Mouse (Mus musculus): ENCODE measurements around the gene G2e3. TPM values are rescaled to one million over a fixed set of nuclear protein-coding genes. Genes with fewer than 3 reads are reported as not detected.

G2e3 gene
- polyA plus RNA-seq, 2 experiments, result 7.9 to 14.9 TPM

DNA sequence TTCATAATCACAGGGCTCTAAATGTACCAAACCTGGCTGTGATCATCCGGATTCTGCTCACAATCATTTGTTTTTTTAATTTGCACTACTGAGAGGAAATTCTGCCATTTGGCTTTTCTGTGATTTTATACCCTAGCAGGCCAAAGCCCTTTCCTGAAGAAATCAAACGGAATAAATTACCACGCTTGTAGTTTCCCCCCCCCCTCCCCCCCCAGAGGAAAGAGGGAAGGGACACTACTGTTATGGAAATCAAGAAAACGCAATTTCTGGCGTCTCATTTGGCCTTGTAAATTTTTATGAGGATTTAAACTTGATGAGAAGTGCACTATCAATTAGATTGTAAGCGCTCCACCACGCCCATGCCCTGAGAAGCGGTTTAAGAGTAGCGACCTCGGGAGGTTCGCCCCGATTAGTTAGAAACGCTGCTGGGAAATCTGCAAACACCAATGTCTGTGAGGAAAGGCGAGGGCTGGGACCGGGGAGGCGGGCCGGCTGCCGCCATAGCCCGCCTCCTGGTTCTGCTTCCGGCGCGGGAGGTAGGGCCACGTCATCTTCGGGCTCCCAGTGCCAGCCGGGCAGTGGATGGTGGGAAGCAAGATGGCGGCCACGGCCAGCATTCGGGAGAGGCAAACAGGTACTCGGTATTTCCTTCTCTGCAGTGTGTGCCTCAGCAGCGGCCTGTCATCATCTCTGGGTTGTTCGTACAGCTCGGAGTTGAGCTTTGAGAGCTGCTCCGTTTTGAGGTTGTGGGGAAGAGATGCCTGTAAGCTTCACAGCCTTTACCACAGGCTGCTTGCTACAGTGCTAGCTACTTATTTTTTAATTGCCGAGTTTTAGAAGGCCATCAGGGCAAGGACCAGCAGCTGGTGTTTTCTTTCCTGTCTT is 29.4 kb downstream of the G2e3 start, which contains the start of gene Scfd1:
Scfd1 (plus strand) TSS at position 508 of the 885 bp plus-strand sequence.
- Histone ChIP-seq H3K27me3 (ENCODE audit: control insufficient read depth, insufficient read depth, low read length) (no peaks in the 10 kb centered on the region), H3K36me3 (replicated peaks; ENCODE audit: control insufficient read depth, insufficient read depth, low read depth) (peaks cover 15% of the 10 kb centered on the region)
- WGBS (ENCODE audit: insufficient replicate concordance), result under 1% methylated on average over 34 of the region's 34 CpGs

DNA sequence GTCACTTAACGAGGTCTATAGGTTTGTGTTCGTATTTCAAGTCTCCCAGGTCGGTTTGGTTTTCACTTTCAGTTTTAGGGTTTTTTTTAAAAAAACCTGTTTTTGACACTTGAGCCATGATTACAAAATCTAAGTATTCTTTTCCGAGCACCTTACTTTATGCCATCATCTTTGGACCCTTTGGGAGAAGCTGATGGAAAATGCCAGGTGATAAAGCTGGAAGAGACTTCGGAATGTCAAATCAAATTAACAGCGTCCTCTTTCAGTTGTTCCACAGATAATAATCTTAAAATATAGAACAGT is 30.0 kb downstream of the G2e3 start:
- H3K27me3 ChIP-seq (ENCODE audit: control insufficient read depth, insufficient read depth, low read length), result no peaks in the 10 kb centered on the region
- peak overlapping the region; percentile 78 for H3K4me2 ChIP-seq (ENCODE audit: low read depth)
- peaks cover 10% of the 10 kb centered on the region for H3K36me3 ChIP-seq (replicated peaks; ENCODE audit: control insufficient read depth, insufficient read depth, low read depth)
- DNase-seq (ENCODE audit: low read depth in 3 of 3, low spot score in 3 of 3) (no peak), ATAC-seq (ENCODE audit: insufficient read depth) (no peak)
- H3K27ac ChIP-seq, result peak overlapping the region; percentile 83
- TF ChIP-seq EP300 (IDR thresholded peaks at IDR 0.05; ENCODE audit: low read depth) (no peak), CTCF (IDR thresholded peaks at IDR 0.05; ENCODE audit: low read depth) (no peak)
- peaks cover 0 to 3% of the 10 kb centered on the region in 2 experiments; a peak in 1 of 4 replicates for H3K4me1 ChIP-seq (replicated peaks; ENCODE audit: control insufficient read depth in 2 of 2, insufficient read depth in 2 of 2, low read length in 1 of 2)
- WGBS (ENCODE audit: insufficient replicate concordance), result 12% methylated on average over 6 of the region's 6 CpGs
- no peaks in the 10 kb centered on the region for H3K9me3 ChIP-seq (ENCODE audit: control insufficient read depth, low read length)
- H3K9ac ChIP-seq (replicated peaks), result peak overlapping the region; percentile 96
- H3K4me3 ChIP-seq (ENCODE audit: insufficient read depth in 1 of 2, low read depth in 2 of 2, low read length in 2 of 2), result peak overlapping the region; percentile 93 to 100

More for the DNA sequence above, 29.4 kb downstream of the G2e3 start, which contains the start of gene Scfd1:
- no peaks in the 10 kb centered on the region for H3K9me3 ChIP-seq (ENCODE audit: control insufficient read depth, low read length)
- H3K27ac ChIP-seq, result peak within 1 kb of the TSS; percentile 83
- peaks cover 0 to 3% of the 10 kb centered on the region in 2 experiments; a peak in 1 of 4 replicates for H3K4me1 ChIP-seq (replicated peaks; ENCODE audit: control insufficient read depth in 2 of 2, insufficient read depth in 2 of 2, low read length in 1 of 2)
- peak within 1 kb of the TSS; percentile 96 for H3K9ac ChIP-seq (replicated peaks)
- peak; percentile 88 to 93 (median 91) for DNase-seq (ENCODE audit: low read depth in 3 of 3, low spot score in 3 of 3)
- peak within 1 kb of the TSS; percentile 78 for H3K4me2 ChIP-seq (ENCODE audit: low read depth)
- TF ChIP-seq EP300 (IDR thresholded peaks at IDR 0.05; ENCODE audit: low read depth) (no peak), CTCF (IDR thresholded peaks at IDR 0.05; ENCODE audit: low read depth) (no peak)
- H3K4me3 ChIP-seq (ENCODE audit: insufficient read depth in 1 of 2, low read depth in 2 of 2, low read length in 2 of 2), result peak within 1 kb of the TSS; percentile 93 to 100
- peak; percentile 100 for ATAC-seq (ENCODE audit: insufficient read depth)

DNA sequence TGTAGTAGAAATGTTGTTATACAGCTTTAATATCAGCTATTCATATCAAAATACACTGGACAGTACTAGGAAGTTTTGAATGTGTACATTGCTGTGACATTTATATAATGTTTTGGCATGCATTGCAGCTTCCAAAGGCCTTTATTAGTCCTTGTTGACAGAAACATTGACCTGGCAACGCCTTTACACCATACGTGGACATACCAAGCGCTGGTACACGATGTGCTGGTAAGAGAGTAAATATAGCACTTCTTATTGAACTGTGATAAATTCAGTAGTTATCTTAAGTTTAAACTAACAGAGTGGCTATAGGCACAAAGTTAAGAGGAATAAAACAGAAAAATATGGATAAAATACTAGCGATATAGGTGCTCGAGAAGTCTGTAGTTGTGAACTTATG is 52.0 kb downstream of the G2e3 start:
- Histone ChIP-seq H3K9ac (replicated peaks) (no peak overlapping the region), H3K4me2 (ENCODE audit: low read depth) (no peak overlapping the region), H3K27me3 (ENCODE audit: control insufficient read depth, insufficient read depth, low read length) (no peaks in the 10 kb centered on the region), H3K27ac (no peak overlapping the region), H3K4me3 (ENCODE audit: insufficient read depth in 1 of 2, low read depth in 2 of 2, low read length in 2 of 2) (no peak overlapping the region), H3K9me3 (ENCODE audit: control insufficient read depth, low read length) (no peaks in the 10 kb centered on the region), H3K36me3 (replicated peaks; ENCODE audit: control insufficient read depth, insufficient read depth, low read depth) (peaks cover 17% of the 10 kb centered on the region), H3K4me1 (replicated peaks; ENCODE audit: control insufficient read depth in 2 of 2, insufficient read depth in 2 of 2, low read length in 1 of 2) (no peaks in the 10 kb centered on the region)
- no peak for TF ChIP-seq EP300 (IDR thresholded peaks at IDR 0.05; ENCODE audit: low read depth)
- 90% methylated on average over 6 of the region's 6 CpGs for WGBS (ENCODE audit: insufficient replicate concordance)
- no peak for ATAC-seq (ENCODE audit: insufficient read depth)
- DNase-seq (ENCODE audit: low read depth in 3 of 3, low spot score in 3 of 3), result no peak

DNA sequence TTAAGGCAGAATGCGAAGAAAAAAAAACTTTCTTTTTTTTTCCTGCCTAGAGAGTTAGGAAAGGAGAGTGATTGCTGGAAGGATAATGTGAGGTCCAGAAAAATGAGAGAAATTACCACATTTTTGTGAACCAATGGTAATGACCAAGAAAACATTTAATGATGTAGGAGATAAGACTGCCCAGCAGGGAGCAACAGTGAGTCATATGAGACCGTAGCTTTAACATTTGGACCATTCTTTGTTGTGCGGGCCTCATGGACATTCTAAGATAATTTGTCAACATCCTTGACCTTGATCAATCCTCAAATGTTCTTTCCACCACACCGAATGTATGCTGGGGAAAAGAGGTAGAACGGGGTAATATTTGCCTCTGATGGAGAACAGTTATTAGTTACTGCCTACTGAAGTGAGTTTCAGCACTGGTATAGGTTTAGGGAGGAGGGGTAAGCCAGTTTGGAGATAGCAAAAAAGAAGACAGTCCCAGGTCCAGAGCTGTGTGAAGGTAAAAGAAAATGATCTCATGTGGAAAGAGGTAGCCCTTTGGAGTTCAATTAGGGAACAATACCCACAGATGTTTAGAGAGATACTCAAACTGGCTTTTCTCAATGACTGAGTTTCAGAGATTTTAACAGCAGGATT is 54.3 kb downstream of the G2e3 start:
- Histone ChIP-seq H3K9me3 (ENCODE audit: control insufficient read depth, low read length) (no peaks in the 10 kb centered on the region), H3K36me3 (replicated peaks; ENCODE audit: control insufficient read depth, insufficient read depth, low read depth) (peaks cover 8% of the 10 kb centered on the region), H3K4me1 (replicated peaks; ENCODE audit: control insufficient read depth in 2 of 2, insufficient read depth in 2 of 2, low read length in 1 of 2) (no peaks in the 10 kb centered on the region), H3K27me3 (ENCODE audit: control insufficient read depth, insufficient read depth, low read length) (no peaks in the 10 kb centered on the region), H3K9ac (replicated peaks) (no peak overlapping the region), H3K4me2 (ENCODE audit: low read depth) (no peak overlapping the region), H3K4me3 (ENCODE audit: insufficient read depth in 1 of 2, low read depth in 2 of 2, low read length in 2 of 2) (no peak overlapping the region), H3K27ac (no peak overlapping the region)
- WGBS (ENCODE audit: insufficient replicate concordance), result 75% methylated on average over 5 of the region's 5 CpGs
- DNase-seq (ENCODE audit: low read depth in 3 of 3, low spot score in 3 of 3) (no peak), ATAC-seq (ENCODE audit: insufficient read depth) (no peak)
- TF ChIP-seq EP300 (IDR thresholded peaks at IDR 0.05; ENCODE audit: low read depth) (no peak), CTCF (IDR thresholded peaks at IDR 0.05; ENCODE audit: low read depth) (peak; percentile 34; the same call in 1 of the 2 replicates)

DNA sequence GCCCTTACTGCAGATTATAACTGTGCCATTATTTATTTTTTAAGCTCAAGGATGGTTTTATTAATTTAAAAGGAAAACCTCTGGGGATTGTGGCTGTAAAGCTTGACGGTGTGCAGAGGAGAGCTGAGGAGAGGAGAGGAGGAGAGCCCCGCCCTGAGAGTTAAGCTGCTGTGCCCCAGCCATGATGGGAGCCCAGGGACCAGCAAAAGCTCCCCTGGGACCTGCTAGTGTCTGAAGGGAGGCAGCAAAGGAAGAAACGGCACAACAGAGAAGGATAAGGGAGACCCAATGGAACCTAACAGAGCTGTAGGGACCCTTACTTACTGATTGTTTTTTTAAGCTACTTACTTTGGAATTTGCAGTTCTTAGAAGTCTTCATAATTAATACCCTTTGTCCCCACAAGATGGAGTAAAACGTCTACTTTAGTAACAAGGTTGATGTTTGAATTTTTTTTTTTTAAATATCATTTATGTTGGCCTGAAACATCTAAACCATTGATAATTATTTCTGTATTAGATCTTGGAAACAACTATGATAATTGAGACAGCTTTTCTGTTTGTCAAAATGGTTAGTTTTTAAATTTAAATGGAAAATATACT is 56.2 kb downstream of the G2e3 start:
- peaks cover 8% of the 10 kb centered on the region for H3K36me3 ChIP-seq (replicated peaks; ENCODE audit: control insufficient read depth, insufficient read depth, low read depth)
- H3K4me3 ChIP-seq (ENCODE audit: insufficient read depth in 1 of 2, low read depth in 2 of 2, low read length in 2 of 2), result no peak overlapping the region
- no peaks in the 10 kb centered on the region for H3K27me3 ChIP-seq (ENCODE audit: control insufficient read depth, insufficient read depth, low read length)
- no peak for TF ChIP-seq CTCF (IDR thresholded peaks at IDR 0.05; ENCODE audit: low read depth)
- no peak for TF ChIP-seq EP300 (IDR thresholded peaks at IDR 0.05; ENCODE audit: low read depth)
- DNase-seq (ENCODE audit: low read depth in 3 of 3, low spot score in 3 of 3), result no peak
- H3K4me1 ChIP-seq (replicated peaks; ENCODE audit: control insufficient read depth in 2 of 2, insufficient read depth in 2 of 2, low read length in 1 of 2), result no peaks in the 10 kb centered on the region
- WGBS (ENCODE audit: insufficient replicate concordance), result 61% methylated on average over 4 of the region's 4 CpGs
- H3K9ac ChIP-seq (replicated peaks), result no peak overlapping the region
- H3K9me3 ChIP-seq (ENCODE audit: control insufficient read depth, low read length), result no peaks in the 10 kb centered on the region
- H3K4me2 ChIP-seq (ENCODE audit: low read depth), result no peak overlapping the region
- H3K27ac ChIP-seq, result no peak overlapping the region
- ATAC-seq (ENCODE audit: insufficient read depth), result no peak
